Mouse (Mus musculus): ENCODE data around the gene Yipf3.

Gene Yipf3

GRCm38 (mm10) chr17:46247512-46248188 is at the start of gene Yipf3, which contains the start of gene Polr1c:
Gene Yipf3 (plus strand): TSS chr17:46248080.
Gene Polr1c (minus strand): TSS chr17:46248054.
- peak; percentile 81 for DNase-seq (ENCODE audit: extremely low spot score, low read depth, low spot score)

- no peak for DNase-seq (ENCODE audit: extremely low spot score, low read depth, low spot score)
These were observed 46.7 kb upstream of the Yipf3 start for GRCm38 (mm10) chr17:46201151-46201550.

GRCm38 (mm10) chr17:46202421-46203071 is 45.3 kb upstream of the Yipf3 start, which contains the start of the genes Polh and Xpo5:
Gene Polh (minus strand): TSS chr17:46202645.
Gene Xpo5 (plus strand): TSS chr17:46202782.
- peak; percentile 95 for DNase-seq (ENCODE audit: extremely low spot score, low read depth, low spot score)

GRCm38 (mm10) chr17:46203078-46203477 is 44.8 kb upstream of the Yipf3 start:
- no peak for DNase-seq (ENCODE audit: extremely low spot score, low read depth, low spot score)

GRCm38 (mm10) chr17:46206676-46207075 is 41.2 kb upstream of the Yipf3 start:
- no peak for DNase-seq (ENCODE audit: extremely low spot score, low read depth, low spot score)

- DNase-seq (ENCODE audit: extremely low spot score, low read depth, low spot score): no peak
These were observed 37.3 kb upstream of the Yipf3 start for GRCm38 (mm10) chr17:46210550-46210949.

GRCm38 (mm10) chr17:46221601-46222000 is 26.3 kb upstream of the Yipf3 start:
- DNase-seq (ENCODE audit: extremely low spot score, low read depth, low spot score): no peak

- no peak for DNase-seq (ENCODE audit: extremely low spot score, low read depth, low spot score)
These were observed 20.3 kb upstream of the Yipf3 start for GRCm38 (mm10) chr17:46227576-46227975.

- no peak for DNase-seq (ENCODE audit: extremely low spot score, low read depth, low spot score)
These were observed 11.8 kb upstream of the Yipf3 start for GRCm38 (mm10) chr17:46236067-46236466.

- no peak for DNase-seq (ENCODE audit: extremely low spot score, low read depth, low spot score)
These were observed 10.8 kb upstream of the Yipf3 start for GRCm38 (mm10) chr17:46237079-46237478.

- no peak for DNase-seq (ENCODE audit: extremely low spot score, low read depth, low spot score)
These were observed 10.4 kb upstream of the Yipf3 start for GRCm38 (mm10) chr17:46237480-46237879.

- DNase-seq (ENCODE audit: extremely low spot score, low read depth, low spot score): no peak
These were observed 8.3 kb upstream of the Yipf3 start for GRCm38 (mm10) chr17:46239516-46240114.

- DNase-seq (ENCODE audit: extremely low spot score, low read depth, low spot score): no peak
These were observed 6.4 kb upstream of the Yipf3 start for GRCm38 (mm10) chr17:46241471-46241870.

- DNase-seq (ENCODE audit: extremely low spot score, low read depth, low spot score): no peak
These were observed 5.6 kb upstream of the Yipf3 start for GRCm38 (mm10) chr17:46242274-46242673.

- no peak for DNase-seq (ENCODE audit: extremely low spot score, low read depth, low spot score)
These were observed 4.9 kb upstream of the Yipf3 start for GRCm38 (mm10) chr17:46242993-46243392.

- no peak for DNase-seq (ENCODE audit: extremely low spot score, low read depth, low spot score)
These were observed 4.3 kb upstream of the Yipf3 start for GRCm38 (mm10) chr17:46243624-46244023.

- no peak for DNase-seq (ENCODE audit: extremely low spot score, low read depth, low spot score)
These were observed 3.3 kb upstream of the Yipf3 start for GRCm38 (mm10) chr17:46244579-46244978.

- no peak for DNase-seq (ENCODE audit: extremely low spot score, low read depth, low spot score)
These were observed 276 bp downstream of the Yipf3 start for GRCm38 (mm10) chr17:46248189-46248522.

GRCm38 (mm10) chr17:46251174-46251573 is 3.3 kb downstream of the Yipf3 start:
- DNase-seq (ENCODE audit: extremely low spot score, low read depth, low spot score): no peak

- DNase-seq (ENCODE audit: extremely low spot score, low read depth, low spot score): no peak
These were observed 4.9 kb downstream of the Yipf3 start for GRCm38 (mm10) chr17:46252571-46253451.

GRCm38 (mm10) chr17:46253452-46254084 is 5.7 kb downstream of the Yipf3 start, which contains the start of gene Lrrc73:
Gene Lrrc73 (plus strand): TSS chr17:46253531.
- DNase-seq (ENCODE audit: extremely low spot score, low read depth, low spot score): no peak

Data from hindlimb bud, embryonic 11.5 days (tissue).